Mouse (Mus musculus) MEL (cell line): Measurements from ENCODE around the gene Ppfibp1. TPM values are rescaled to one million over a fixed set of nuclear protein-coding genes. Genes with fewer than 3 reads are reported as not detected.

Source experiments
- DNase-seq: peaks from one replicate; pipeline ENCODE4 v3.0.0; 2011; ENCODE audit warnings: low read depth, low spot score
- H3K27ac ChIP-seq: 2 replicates; pipeline ENCODE4 v1.5.1; 2012; ENCODE audit warnings: low read depth, mild to moderate bottlenecking, control low read depth, low read length, moderate library complexity; ENCODE audit not compliant: control insufficient read depth
- H3K27me3 ChIP-seq, 2 experiments: fragments of 150-350 bp in 1 of 2; sonication (generic) in 1 of 2; 2 replicates each; pipeline ENCODE4 v1.6.1; 2012; ENCODE audit warnings: low read length in 2 of 2, mild to moderate bottlenecking in 2 of 2, improper control_type of control experiment in 1 of 2, moderate library complexity in 1 of 2; ENCODE audit not compliant: insufficient read depth in 2 of 2, control insufficient read depth in 1 of 2
- H3K36me3 ChIP-seq, 2 experiments: 2 replicates each; pipeline ENCODE4 v1.6.1; 2012 to 2014; ENCODE audit warnings: low read length in 2 of 2, improper control_type of control experiment in 1 of 2, inconsistent platforms in 1 of 2, mild to moderate bottlenecking in 1 of 2; ENCODE audit not compliant: insufficient read depth in 2 of 2, control insufficient read depth in 1 of 2
- H3K4me1 ChIP-seq, 2 experiments: fragments of 150-350 bp in 1 of 2; sonication (generic) in 1 of 2; 2 replicates each; pipeline ENCODE4 v1.6.1; 2012; ENCODE audit warnings: low read length in 2 of 2, improper control_type of control experiment in 1 of 2, mild to moderate bottlenecking in 1 of 2; ENCODE audit not compliant: insufficient read depth in 2 of 2, control insufficient read depth in 1 of 2
- H3K4me3 ChIP-seq, 2 experiments: fragments of 150-350 bp in 1 of 2; sonication (generic) in 1 of 2; 2 replicates each; pipeline ENCODE4 v1.5.1; 2012; ENCODE audit warnings: low read depth in 2 of 2, low read length in 2 of 2, mild to moderate bottlenecking in 2 of 2, moderate library complexity in 2 of 2, control low read depth in 1 of 2, improper control_type of control experiment in 1 of 2; ENCODE audit not compliant: control insufficient read depth in 1 of 2, insufficient read depth in 1 of 2
- H3K79me2 ChIP-seq: 2 replicates; pipeline ENCODE4 v1.6.1; 2012; ENCODE audit warnings: mild to moderate bottlenecking, low read length, moderate library complexity; ENCODE audit not compliant: control insufficient read depth, poor library complexity, insufficient read depth
- H3K9ac ChIP-seq: 2 replicates; pipeline ENCODE4 v1.6.1; 2012; ENCODE audit warnings: low read depth, mild to moderate bottlenecking, control low read depth, low read length, moderate library complexity; ENCODE audit not compliant: control insufficient read depth, poor library complexity, severe bottlenecking
- H3K9me3 ChIP-seq: fragments of 150-350 bp; sonication (generic); replicated peaks from 2 replicates; pipeline ENCODE4 v1.6.1; 2012; ENCODE audit warnings: mild to moderate bottlenecking, low read length, improper control_type of control experiment, moderate library complexity; ENCODE audit not compliant: insufficient read depth
- CHD2 ChIP-seq: IDR thresholded peaks from 2 replicates; pipeline ENCODE4 v1.6.1; 2011; ENCODE audit warnings: low read length, improper control_type of control experiment
- CTCF ChIP-seq, 3 experiments: IDR thresholded peaks in 2 of 3; conservative IDR thresholded peaks in 1 of 3; 2 replicates each; pipeline ENCODE4 v1.5.1; 2011 to 2012; ENCODE audit warnings: low read length in 3 of 3, low read depth in 2 of 3, mild to moderate bottlenecking in 2 of 3, improper control_type of control experiment in 1 of 3, inconsistent platforms in 1 of 3, mixed read lengths in 1 of 3, moderate library complexity in 1 of 3; ENCODE audit not compliant: control insufficient read depth in 1 of 3, insufficient read depth in 1 of 3, poor library complexity in 1 of 3, severe bottlenecking in 1 of 3
- EP300 ChIP-seq, 2 experiments: IDR thresholded peaks; 2 replicates each; pipeline ENCODE4 v1.6.1; 2011; ENCODE audit warnings: improper control_type of control experiment in 2 of 2, low read length in 2 of 2, low read depth in 1 of 2, mild to moderate bottlenecking in 1 of 2
- GABPA ChIP-seq: IDR thresholded peaks from 2 replicates; pipeline ENCODE4 v1.6.1; 2012; ENCODE audit warnings: low read depth, mild to moderate bottlenecking, inconsistent platforms, low read length, improper control_type of control experiment, moderate library complexity
- HCFC1 ChIP-seq: IDR thresholded peaks from 2 replicates; pipeline ENCODE4 v1.6.1; 2012; ENCODE audit warnings: low read depth, mild to moderate bottlenecking, inconsistent platforms, low read length, improper control_type of control experiment, moderate library complexity
- JUND ChIP-seq: IDR thresholded peaks from 2 replicates; pipeline ENCODE4 v1.6.1; 2011; ENCODE audit warnings: low read depth, mild to moderate bottlenecking, improper control_type of control experiment, low read length
- KAT2A ChIP-seq: conservative IDR thresholded peaks from 2 replicates; pipeline ENCODE4 v1.6.1; 2012; ENCODE audit warnings: low read depth, low read length, improper control_type of control experiment, inconsistent platforms
- MAFK ChIP-seq: IDR thresholded peaks from 2 replicates; pipeline ENCODE4 v1.6.1; 2011; ENCODE audit warnings: low read depth, mild to moderate bottlenecking, low read length, improper control_type of control experiment, borderline replicate concordance
- MEF2A ChIP-seq: IDR thresholded peaks from 2 replicates; pipeline ENCODE4 v1.6.1; 2014; ENCODE audit warnings: low read depth, mild to moderate bottlenecking, inconsistent platforms, low read length, improper control_type of control experiment; ENCODE audit not compliant: poor library complexity, insufficient replicate concordance, severe bottlenecking; ENCODE audit errors: extremely low read depth
- POLR2A ChIP-seq, 2 experiments: IDR thresholded peaks; 2 replicates each; pipeline ENCODE4 v1.6.1; 2011 to 2012; ENCODE audit warnings: low read length in 2 of 2, mild to moderate bottlenecking in 2 of 2, control low read depth in 1 of 2, improper control_type of control experiment in 1 of 2, low read depth in 1 of 2, moderate library complexity in 1 of 2; ENCODE audit not compliant: control insufficient read depth in 1 of 2, insufficient read depth in 1 of 2, poor library complexity in 1 of 2
- POLR2AphosphoS5 ChIP-seq: IDR thresholded peaks from 2 replicates; pipeline ENCODE4 v1.6.1; 2012; ENCODE audit warnings: low read depth, borderline replicate concordance, mild to moderate bottlenecking, inconsistent platforms, low read length, moderate library complexity, mixed read lengths
- RAD21 ChIP-seq: IDR thresholded peaks from 2 replicates; pipeline ENCODE4 v1.6.1; 2011; ENCODE audit warnings: mild to moderate bottlenecking, low read depth, low read length, improper control_type of control experiment
- SIN3A ChIP-seq: IDR thresholded peaks from 2 replicates; pipeline ENCODE4 v1.6.1; 2012; ENCODE audit warnings: low read length, improper control_type of control experiment, inconsistent platforms
- TCF12 ChIP-seq: IDR thresholded peaks from 2 replicates; pipeline ENCODE4 v1.6.1; 2014; ENCODE audit warnings: low read depth, mild to moderate bottlenecking, inconsistent platforms, low read length, improper control_type of control experiment, moderate library complexity
- UBTF ChIP-seq: IDR thresholded peaks from 2 replicates; pipeline ENCODE4 v1.6.1; 2012; ENCODE audit warnings: low read depth, mild to moderate bottlenecking, inconsistent platforms, low read length, improper control_type of control experiment, moderate library complexity, borderline replicate concordance; ENCODE audit not compliant: insufficient read depth
- USF1 ChIP-seq: IDR thresholded peaks from 2 replicates; pipeline ENCODE4 v1.6.1; 2014; ENCODE audit warnings: low read depth, mild to moderate bottlenecking, inconsistent platforms, low read length, improper control_type of control experiment, moderate library complexity
- USF2 ChIP-seq, 2 experiments: IDR thresholded peaks; 2 replicates each; pipeline ENCODE4 v1.6.1; 2011 to 2012; ENCODE audit warnings: improper control_type of control experiment in 2 of 2, low read length in 2 of 2, borderline replicate concordance in 1 of 2, inconsistent platforms in 1 of 2, low read depth in 1 of 2, mild to moderate bottlenecking in 1 of 2; ENCODE audit not compliant: insufficient read depth in 1 of 2
- ZNF384 ChIP-seq: IDR thresholded peaks from 2 replicates; pipeline ENCODE4 v1.6.1; 2012; ENCODE audit warnings: low read depth, mild to moderate bottlenecking, inconsistent platforms, low read length, improper control_type of control experiment
- polyA plus RNA-seq, 2 experiments: library from polyadenylated mRNA; stranded (reverse) in 1 of 2; unstranded in 1 of 2; fragments of >175 nt in 1 of 2; fragments of >200 nt in 1 of 2; gene quantifications; 2 replicates each; pipeline versions ENCODE4 v1.2.1 to v1.2.4; 2012; ENCODE audit warnings: low replicate concordance in 2 of 2, low read depth in 1 of 2; ENCODE audit not compliant: insufficient read length in 2 of 2, insufficient read depth in 1 of 2, missing spikeins in 1 of 2
- total RNA-seq: library from RNA; depleted of rRNA; stranded (reverse); fragments of 300-350 nt; gene quantifications from 2 replicates; pipeline ENCODE4 v1.2.3, GENCODE M21; 2012

Ppfibp1 gene
- total and polyA plus RNA-seq, 3 experiments = 12.2 to 14.6 TPM; not detected in 1

DNA sequence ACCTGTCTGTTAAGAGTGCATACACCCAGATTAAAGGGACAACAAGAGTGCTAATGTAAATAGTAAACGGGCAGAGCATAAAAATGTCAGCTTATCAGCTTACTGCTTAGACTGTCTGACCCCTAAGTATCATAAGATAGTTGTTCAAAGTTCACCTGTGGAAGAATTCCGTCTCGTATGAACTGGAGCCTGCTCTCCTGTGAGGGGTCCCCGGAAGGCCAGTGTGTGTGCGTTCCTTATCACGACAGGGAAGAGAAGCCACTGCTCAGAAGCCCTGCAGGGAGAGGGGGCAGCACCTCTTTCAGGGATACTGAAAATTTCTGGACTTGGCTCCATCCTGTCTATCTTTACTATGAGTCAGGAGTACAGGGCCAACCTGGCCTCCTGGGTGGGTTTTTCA is 108.7 kb downstream of the Ppfibp1 start:
- H3K36me3 ChIP-seq = no peaks in the 10 kb centered on the region

DNA sequence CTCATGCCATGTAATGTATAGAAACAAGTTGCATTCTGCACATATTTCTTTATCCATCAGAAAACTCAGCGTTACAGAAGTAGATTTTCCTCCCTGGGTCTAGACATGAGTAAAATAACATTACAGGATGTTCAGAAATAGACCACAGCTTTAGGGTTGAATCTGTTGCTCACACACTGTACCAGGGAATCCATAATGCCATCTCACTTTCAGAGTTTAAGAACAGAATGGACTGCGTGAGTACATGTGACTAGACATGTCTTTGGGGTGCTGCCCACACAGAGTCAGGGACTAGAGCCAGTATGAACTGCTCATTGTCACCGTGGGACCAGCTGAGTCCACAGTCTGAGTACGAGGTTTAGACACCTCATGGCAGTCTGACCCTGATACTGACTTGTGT is 110.4 kb downstream of the Ppfibp1 start:
- H3K27me3 ChIP-seq = no peaks in the 10 kb centered on the region
- no peaks in the 10 kb centered on the region for H3K4me1 ChIP-seq
- no peaks in the 10 kb centered on the region for H3K79me2 ChIP-seq
- H3K9ac ChIP-seq = no peak overlapping the region
- no peaks in the 10 kb centered on the region for H3K9me3 ChIP-seq
- H3K4me3 ChIP-seq = no peak overlapping the region
- H3K27ac ChIP-seq = no peak overlapping the region
- TF ChIP-seq EP300 (IDR thresholded peaks at IDR 0.05; ENCODE audit: low read depth in 1 of 2, low read length in 2 of 2) (no peak), KAT2A (no peak), POLR2A (IDR thresholded peaks at IDR 0.05; ENCODE audit: control insufficient read depth in 1 of 2, insufficient read depth in 1 of 2, low read depth in 1 of 2, low read length in 2 of 2, poor library complexity in 1 of 2) (no peak), CTCF (IDR thresholded peaks at IDR 0.05 in 2 of 3, conservative IDR thresholded peaks at IDR 0.05 in 1 of 3; ENCODE audit: control insufficient read depth in 1 of 3, insufficient read depth in 1 of 3, low read depth in 2 of 3, low read length in 3 of 3, poor library complexity in 1 of 3, severe bottlenecking in 1 of 3) (no peak), USF1 (no peak), POLR2AphosphoS5 (no peak), CHD2 (no peak), SIN3A (no peak), TCF12 (no peak), UBTF (no peak), MAFK (no peak)
- no peak for DNase-seq
- no peaks in the 10 kb centered on the region for H3K36me3 ChIP-seq

More for the DNA sequence above, 108.7 kb downstream of the Ppfibp1 start:
- no peak for DNase-seq
- H3K9me3 ChIP-seq = no peaks in the 10 kb centered on the region
- no peaks in the 10 kb centered on the region for H3K79me2 ChIP-seq
- TF ChIP-seq MEF2A (no peak), KAT2A (no peak), HCFC1 (no peak), RAD21 (no peak), USF1 (no peak), GABPA (no peak), ZNF384 (no peak), USF2 (IDR thresholded peaks at IDR 0.05; ENCODE audit: borderline replicate concordance in 1 of 2, insufficient read depth in 1 of 2, low read depth in 1 of 2, low read length in 2 of 2) (no peak), JUND (no peak), CHD2 (no peak)
- no peak overlapping the region for H3K9ac ChIP-seq
- no peaks in the 10 kb centered on the region for H3K27me3 ChIP-seq
- H3K4me3 ChIP-seq = no peak overlapping the region
- no peak overlapping the region for H3K27ac ChIP-seq
- H3K4me1 ChIP-seq = no peaks in the 10 kb centered on the region
